Mouse (Mus musculus): ENCODE measurements around the gene P3h2.
A peak's percentile ranks its signal among the peaks of the same experiment; 100 is the strongest.

Gene P3h2

GRCm38 (mm10) chr16:25983635-25984034 is 121.9 kb downstream of the P3h2 start:
- peak; percentile 64 for DNase-seq (ENCODE audit: low read depth)

- DNase-seq (ENCODE audit: low read depth), result no peak
Observed at GRCm38 (mm10) chr16:25979037-25979436, 126.5 kb downstream of the P3h2 start.

- DNase-seq (ENCODE audit: low read depth), result no peak
Observed at GRCm38 (mm10) chr16:25977210-25977609, 128.4 kb downstream of the P3h2 start.

- DNase-seq (ENCODE audit: low read depth), result no peak
Observed at GRCm38 (mm10) chr16:25971285-25971684, 134.3 kb downstream of the P3h2 start.

- DNase-seq (ENCODE audit: low read depth), result no peak
Observed at GRCm38 (mm10) chr16:25970720-25971119, 134.9 kb downstream of the P3h2 start.

GRCm38 (mm10) chr16:25970193-25970592 is 135.4 kb downstream of the P3h2 start:
- DNase-seq (ENCODE audit: low read depth), result no peak

GRCm38 (mm10) chr16:25967297-25967696 is 138.3 kb downstream of the P3h2 start:
- DNase-seq (ENCODE audit: low read depth), result peak; percentile 89

GRCm38 (mm10) chr16:25963856-25964255 is 141.7 kb downstream of the P3h2 start:
- DNase-seq (ENCODE audit: low read depth), result peak; percentile 89

- no peak for DNase-seq (ENCODE audit: low read depth)
Observed at GRCm38 (mm10) chr16:25960345-25960744, 145.2 kb downstream of the P3h2 start.

GRCm38 (mm10) chr16:25959929-25960328 is 145.7 kb downstream of the P3h2 start:
- DNase-seq (ENCODE audit: low read depth), result no peak

- no peak for DNase-seq (ENCODE audit: low read depth)
Observed at GRCm38 (mm10) chr16:25958650-25959238, 146.8 kb downstream of the P3h2 start.

GRCm38 (mm10) chr16:25958213-25958612 is 147.4 kb downstream of the P3h2 start:
- DNase-seq (ENCODE audit: low read depth), result no peak

GRCm38 (mm10) chr16:25956831-25957230 is 148.8 kb downstream of the P3h2 start:
- DNase-seq (ENCODE audit: low read depth), result no peak

- no peak for DNase-seq (ENCODE audit: low read depth)
Observed at GRCm38 (mm10) chr16:25954614-25955013, 151.0 kb downstream of the P3h2 start.

GRCm38 (mm10) chr16:25953359-25953758 is 152.2 kb downstream of the P3h2 start:
- no peak for DNase-seq (ENCODE audit: low read depth)

- peak; percentile 70 for DNase-seq (ENCODE audit: low read depth)
Observed at GRCm38 (mm10) chr16:25952005-25952404, 153.6 kb downstream of the P3h2 start.

- DNase-seq (ENCODE audit: low read depth), result no peak
Observed at GRCm38 (mm10) chr16:25948067-25948466, 157.5 kb downstream of the P3h2 start.

- DNase-seq (ENCODE audit: low read depth), result peak; percentile 70
Observed at GRCm38 (mm10) chr16:25945151-25945955, 160.2 kb downstream of the P3h2 start.

GRCm38 (mm10) chr16:25942261-25942660 is 163.3 kb downstream of the P3h2 start:
- peak; percentile 84 for DNase-seq (ENCODE audit: low read depth)

- peak; percentile 35 for DNase-seq (ENCODE audit: low read depth)
Observed at GRCm38 (mm10) chr16:25934181-25934580, 171.4 kb downstream of the P3h2 start.

- DNase-seq (ENCODE audit: low read depth), result peak; percentile 9
Observed at GRCm38 (mm10) chr16:25912185-25912584, 193.4 kb downstream of the P3h2 start.
